In genomic region chr4:119938518-119938917, GRCm38 (mm10) we compare ENCODE assay signal across 10 mouse cellular contexts.
DNase-seq lines count a peak whose midpoint lies in the region; ATAC-seq lines count a peak whose summit lies in the region.
"Had no signal": no experiment of that assay in that cellular context is flagged by ENCODE, and none has a peak within 500 bp of the region (broad histone marks: within the 10 kb centered on the region; RNA-seq: fewer than 3 reads in every experiment).

No protein-coding gene starts in this region.

- H3K4me3 ChIP-seq in embryonic facial prominence, embryonic 13.5 days: no peak overlapping the region
- H3K4me3 ChIP-seq in embryonic facial prominence, embryonic 10.5 days: no peak overlapping the region
- no peak overlapping the region for H3K4me3 ChIP-seq in kidney, embryonic 14.5 days (ENCODE audit: low read length)
- H3K4me3 ChIP-seq: forebrain, embryonic 10.5 days; limb, embryonic 10.5 days had no signal

- no peak overlapping the region for H3K4me2 ChIP-seq in embryonic facial prominence, embryonic 13.5 days
- no peak overlapping the region for H3K4me2 ChIP-seq in kidney, embryonic 14.5 days (replicated peaks; ENCODE audit: low read depth, low read length)

- H3K9me3 ChIP-seq in embryonic facial prominence, embryonic 13.5 days: no peaks in the 10 kb centered on the region
- no peaks in the 10 kb centered on the region for H3K9me3 ChIP-seq in embryonic facial prominence, embryonic 10.5 days
- H3K9me3 ChIP-seq in kidney, embryonic 14.5 days (ENCODE audit: control insufficient read depth, low read length): no peaks in the 10 kb centered on the region
- H3K9me3 ChIP-seq: forebrain, embryonic 10.5 days; limb, embryonic 10.5 days had no signal

- no peak for DNase-seq in embryonic facial prominence, embryonic 10.5 days (ENCODE audit: low spot score)
- peak; percentile 25 for DNase-seq in kidney, adult 18-20 months
- peak; percentile 29 for DNase-seq in Muller cell, postnatal 12 days (ENCODE audit: inconsistent ontology term)
- DNase-seq in kidney, adult 9 months: peak; percentile 18
- DNase-seq in ovary, postnatal 36 days (ENCODE audit: low spot score): no peak

- 82% methylated on average over 4 of the region's 4 CpGs for WGBS in embryonic facial prominence, embryonic 13.5 days
- WGBS in embryonic facial prominence, embryonic 10.5 days: 86% methylated on average over 4 of the region's 4 CpGs
- WGBS in kidney, embryonic 14.5 days: 82% methylated on average over 4 of the region's 4 CpGs

- peaks cover 7% of the 10 kb centered on the region for H3K4me1 ChIP-seq in embryonic facial prominence, embryonic 13.5 days
- H3K4me1 ChIP-seq in embryonic facial prominence, embryonic 10.5 days: no peaks in the 10 kb centered on the region
- no peaks in the 10 kb centered on the region for H3K4me1 ChIP-seq in kidney, embryonic 14.5 days (ENCODE audit: control insufficient read depth, insufficient read depth, low read length)
- H3K4me1 ChIP-seq: limb, embryonic 10.5 days had no signal

- no peaks in the 10 kb centered on the region for H3K27me3 ChIP-seq in embryonic facial prominence, embryonic 13.5 days
- H3K27me3 ChIP-seq in embryonic facial prominence, embryonic 10.5 days (replicated peaks; ENCODE audit: low read depth, poor library complexity, severe bottlenecking): no peaks in the 10 kb centered on the region
- H3K27me3 ChIP-seq in kidney, embryonic 14.5 days (ENCODE audit: control insufficient read depth, insufficient read depth, low read length): no peaks in the 10 kb centered on the region

- H3K27ac ChIP-seq in embryonic facial prominence, embryonic 13.5 days: 0 out of 2 replicates have a peak overlapping the region, but pooled peaks have one; percentile 28
- no peak overlapping the region for H3K27ac ChIP-seq in embryonic facial prominence, embryonic 10.5 days (replicated peaks)
- no peak overlapping the region; the same call in 1 of the 2 replicates for H3K27ac ChIP-seq in kidney, embryonic 14.5 days (ENCODE audit: low read depth, low read length)
- H3K27ac ChIP-seq: limb, embryonic 10.5 days; macrophage had no signal

- H3K9ac ChIP-seq in embryonic facial prominence, embryonic 13.5 days: 0 out of 2 replicates have a peak overlapping the region, but pooled peaks have one; percentile 32
- no peak overlapping the region for H3K9ac ChIP-seq in kidney, embryonic 14.5 days (ENCODE audit: low read depth, low read length)

- H3K36me3 ChIP-seq in embryonic facial prominence, embryonic 13.5 days: no peaks in the 10 kb centered on the region
- no peaks in the 10 kb centered on the region for H3K36me3 ChIP-seq in embryonic facial prominence, embryonic 10.5 days (replicated peaks)
- no peaks in the 10 kb centered on the region for H3K36me3 ChIP-seq in kidney, embryonic 14.5 days (ENCODE audit: control insufficient read depth, insufficient read depth, low read length)
- H3K36me3 ChIP-seq: forebrain, embryonic 10.5 days; limb, embryonic 10.5 days had no signal

- no peak for ATAC-seq in embryonic facial prominence, embryonic 13.5 days (ENCODE audit: insufficient number of reproducible peaks, insufficient read depth, low FRiP score, low TSS enrichment, low read depth)
- ATAC-seq in kidney, embryonic 14.5 days (ENCODE audit: low FRiP score, low TSS enrichment): no peak

Comparison
In these comparisons a context has a peak if more than half of its experiments do, and no peak if none do; other contexts are left out.
1. DNase-seq: peak in kidney, adult 18-20 months (single experiment), Muller cell, postnatal 12 days (single experiment) and kidney, adult 9 months (single experiment); none in embryonic facial prominence, embryonic 10.5 days (single experiment) and ovary, postnatal 36 days (single experiment).